Mouse (Mus musculus): ENCODE data around the gene Trappc1. TPM values are rescaled to one million over a fixed set of nuclear protein-coding genes. Genes with fewer than 3 reads are reported as not detected.
A peak's percentile ranks its signal among the peaks of the same experiment; 100 is the strongest.

Trappc1 gene
- polyA plus RNA-seq, 1 experiment from 2014 or later: 179 TPM

- peak overlapping the region; percentile 100 for H3K27ac ChIP-seq
- peaks cover 25% of the 10 kb centered on the region for H3K36me3 ChIP-seq (replicated peaks)
- H3K4me1 ChIP-seq: peaks cover 76% of the 10 kb centered on the region
- no peaks in the 10 kb centered on the region for H3K27me3 ChIP-seq (ENCODE audit: poor library complexity, severe bottlenecking)
- DNase-seq (ENCODE audit: extremely low spot score, low spot score): peak; percentile 45
- peak overlapping the region; percentile 97 for H3K4me3 ChIP-seq
- no peaks in the 10 kb centered on the region for H3K9me3 ChIP-seq
- WGBS: under 1% methylated on average over 22 of the region's 22 CpGs
Measured at GRCm38 (mm10) chr11:69366855-69367615, 43.3 kb downstream of the Trappc1 start.

- Histone ChIP-seq H3K36me3 (replicated peaks) (peaks cover 24% of the 10 kb centered on the region), H3K4me3 (peak overlapping the region; percentile 97), H3K9me3 (no peaks in the 10 kb centered on the region), H3K4me1 (peaks cover 82% of the 10 kb centered on the region), H3K27ac (peak overlapping the region; percentile 100), H3K27me3 (ENCODE audit: poor library complexity, severe bottlenecking) (no peaks in the 10 kb centered on the region)
- DNase-seq (ENCODE audit: extremely low spot score, low spot score): no peak
- WGBS: under 1% methylated on average over 22 of the region's 22 CpGs
Measured at GRCm38 (mm10) chr11:69367616-69368355, 44.0 kb downstream of the Trappc1 start.

- WGBS: under 1% methylated on average over 65 of the region's 106 CpGs
- Histone ChIP-seq H3K4me3 (peak overlapping the region; percentile 97), H3K4me1 (peaks cover 82% of the 10 kb centered on the region), H3K9me3 (no peaks in the 10 kb centered on the region), H3K36me3 (replicated peaks) (peaks cover 24% of the 10 kb centered on the region), H3K27me3 (ENCODE audit: poor library complexity, severe bottlenecking) (no peaks in the 10 kb centered on the region), H3K27ac (peak overlapping the region; percentile 100)
- peak; percentile 77 for DNase-seq (ENCODE audit: extremely low spot score, low spot score)
Measured at GRCm38 (mm10) chr11:69368356-69369214, 44.8 kb downstream of the Trappc1 start.

GRCm38 (mm10) chr11:69369215-69369989 is 45.6 kb downstream of the Trappc1 start, which contains the start of gene Chd3:
Gene Chd3 (minus strand): TSS chr11:69369406.
- 6% methylated on average over 14 of the region's 34 CpGs for WGBS

GRCm38 (mm10) chr11:69369990-69370816 is 46.4 kb downstream of the Trappc1 start:
- Histone ChIP-seq H3K4me1 (peaks cover 70% of the 10 kb centered on the region), H3K4me3 (peak overlapping the region; percentile 97), H3K36me3 (replicated peaks) (peaks cover 28% of the 10 kb centered on the region), H3K27ac (peak overlapping the region; percentile 100), H3K27me3 (ENCODE audit: poor library complexity, severe bottlenecking) (no peaks in the 10 kb centered on the region), H3K9me3 (no peaks in the 10 kb centered on the region)
- DNase-seq (ENCODE audit: extremely low spot score, low spot score): no peak
- 41% methylated on average over 2 of the region's 2 CpGs for WGBS

More at GRCm38 (mm10) chr11:69369215-69369989, 45.6 kb downstream of the Trappc1 start, which contains the start of gene Chd3:
- DNase-seq (ENCODE audit: extremely low spot score, low spot score): peak; percentile 50
- H3K36me3 ChIP-seq (replicated peaks): peaks cover 24% of the 10 kb centered on the region
- no peaks in the 10 kb centered on the region for H3K9me3 ChIP-seq
- peak within 1 kb of the TSS; percentile 100 for H3K27ac ChIP-seq
- no peaks in the 10 kb centered on the region for H3K27me3 ChIP-seq (ENCODE audit: poor library complexity, severe bottlenecking)
- H3K4me1 ChIP-seq: peaks cover 78% of the 10 kb centered on the region
- peak within 1 kb of the TSS; percentile 97 for H3K4me3 ChIP-seq

GRCm38 (mm10) chr11:69370817-69371215 is 47.0 kb downstream of the Trappc1 start:
- no peak for DNase-seq (ENCODE audit: extremely low spot score, low spot score)
- H3K27ac ChIP-seq: peak overlapping the region; percentile 83
- no peaks in the 10 kb centered on the region for H3K27me3 ChIP-seq (ENCODE audit: poor library complexity, severe bottlenecking)
- H3K4me3 ChIP-seq: peak overlapping the region; percentile 97
- no peaks in the 10 kb centered on the region for H3K9me3 ChIP-seq
- 16% methylated on average over 9 of the region's 9 CpGs for WGBS
- H3K4me1 ChIP-seq: peaks cover 64% of the 10 kb centered on the region
- peaks cover 33% of the 10 kb centered on the region for H3K36me3 ChIP-seq (replicated peaks)

GRCm38 (mm10) chr11:69371601-69372000 is 47.8 kb downstream of the Trappc1 start:
- Histone ChIP-seq H3K27ac (peak overlapping the region; percentile 83), H3K9me3 (no peaks in the 10 kb centered on the region), H3K4me1 (peaks cover 56% of the 10 kb centered on the region), H3K4me3 (peak overlapping the region; percentile 97), H3K36me3 (replicated peaks) (peaks cover 33% of the 10 kb centered on the region), H3K27me3 (ENCODE audit: poor library complexity, severe bottlenecking) (no peaks in the 10 kb centered on the region)
- 42% methylated on average over 12 of the region's 12 CpGs for WGBS
- no peak for DNase-seq (ENCODE audit: extremely low spot score, low spot score)

GRCm38 (mm10) chr11:69372056-69372779 is 48.4 kb downstream of the Trappc1 start:
- H3K27ac ChIP-seq: peak overlapping the region; percentile 83
- peaks cover 33% of the 10 kb centered on the region for H3K36me3 ChIP-seq (replicated peaks)
- peaks cover 50% of the 10 kb centered on the region for H3K4me1 ChIP-seq
- H3K9me3 ChIP-seq: no peaks in the 10 kb centered on the region
- WGBS: 68% methylated on average over 12 of the region's 12 CpGs
- peak overlapping the region; percentile 97 for H3K4me3 ChIP-seq
- H3K27me3 ChIP-seq (ENCODE audit: poor library complexity, severe bottlenecking): no peaks in the 10 kb centered on the region
- DNase-seq (ENCODE audit: extremely low spot score, low spot score): no peak

GRCm38 (mm10) chr11:69372780-69373170 is 49.0 kb downstream of the Trappc1 start:
- H3K9me3 ChIP-seq: no peaks in the 10 kb centered on the region
- H3K4me3 ChIP-seq: no peak overlapping the region
- H3K36me3 ChIP-seq (replicated peaks): peaks cover 38% of the 10 kb centered on the region
- 65% methylated on average over 3 of the region's 3 CpGs for WGBS
- H3K4me1 ChIP-seq: peaks cover 45% of the 10 kb centered on the region
- no peaks in the 10 kb centered on the region for H3K27me3 ChIP-seq (ENCODE audit: poor library complexity, severe bottlenecking)
- no peak for DNase-seq (ENCODE audit: extremely low spot score, low spot score)
- no peak overlapping the region for H3K27ac ChIP-seq

- H3K36me3 ChIP-seq (replicated peaks): peaks cover 43% of the 10 kb centered on the region
- peaks cover 38% of the 10 kb centered on the region for H3K4me1 ChIP-seq
- 93% methylated on average over 16 of the region's 16 CpGs for WGBS
Measured at GRCm38 (mm10) chr11:69373223-69373965, 49.6 kb downstream of the Trappc1 start.

More at GRCm38 (mm10) chr11:69373223-69373965, 49.6 kb downstream of the Trappc1 start:
- H3K9me3 ChIP-seq: no peaks in the 10 kb centered on the region
- no peak for DNase-seq (ENCODE audit: extremely low spot score, low spot score)
- H3K27ac ChIP-seq: 0 out of 2 replicates have a peak overlapping the region, but pooled peaks have one; percentile 40
- peak overlapping the region; percentile 3; the same call in 1 of the 2 replicates for H3K4me3 ChIP-seq
- H3K27me3 ChIP-seq (ENCODE audit: poor library complexity, severe bottlenecking): no peaks in the 10 kb centered on the region
